In genomic region chr5:33274085-33274952, GRCm38 (mm10) we compare ENCODE assay signal across 8 mouse cellular contexts. TPM values are rescaled to one million over a fixed set of nuclear protein-coding genes. Genes with fewer than 3 reads are reported as not detected.
A peak's percentile ranks its signal among the peaks of the same experiment; 100 is the strongest.
DNase-seq lines count a peak whose midpoint lies in the region; ATAC-seq lines count a peak whose summit lies in the region.

No protein-coding gene starts in this region.

- DNase-seq in adipocyte (ENCODE audit: low spot score) = peak; percentile 94
- DNase-seq in embryo, embryonic 10 days (ENCODE audit: low spot score) = peak; percentile 91
- peak; percentile 89 for DNase-seq in gastrocnemius, postnatal 14 days
- peak; percentile 84 to 94 for DNase-seq in left cerebral cortex, postnatal 10 days (ENCODE audit: extremely low spot score in 1 of 2, low spot score in 2 of 2)
- peak; percentile 93 for DNase-seq in right cerebral cortex, postnatal 25 days
- DNase-seq in urinary bladder, postnatal 4 days (ENCODE audit: low spot score in 2 of 2) = peak; percentile 88

- peak; percentile 52 for ATAC-seq in inflammation-experienced regulatory T-cells, adult 6 months
- peak; percentile 63 for ATAC-seq in megakaryocyte-erythroid progenitor cell, adult 5-6 weeks (replicated peaks; ENCODE audit: low FRiP score, low TSS enrichment, poor library complexity, severe bottlenecking)

- intact Hi-C loops in gastrocnemius, postnatal 14 days (cut with DNase I; ENCODE audit: low total_unique reads) = loop anchor here (2.0 kb wide), 1 partner anchor 104 kb away; the partner anchor contains the start of gene Uvssa
- intact Hi-C loops in left cerebral cortex, postnatal 10 days (cut with DNase I) = loop anchor here (2.0 kb wide), 1 partner anchor 102 kb away; no protein-coding TSS in a partner anchor

RNA-seq across cellular contexts. Expression of gene Ctbp1, which starts 0.5 kb away (rescaled TPM):
- 100 to 1,000 TPM; 184 to 200 TPM for total RNA-seq in gastrocnemius, postnatal 14 days (2021)
- polyA plus RNA-seq in inflammation-experienced regulatory T-cells, adult 6 months (2017; shearing (Covaris generic)) = 10 to 100 TPM; 24.0 to 31.4 (median 28.0) TPM
- 100 to 1,000 TPM; 275 to 299 TPM for total RNA-seq in left cerebral cortex, postnatal 10 days (2021)
- 208 and 216 TPM in 2 replicates for total RNA-seq in megakaryocyte-erythroid progenitor cell, adult 5-6 weeks (2014; fragmentation: Nextera tagmentation)
- total RNA-seq in megakaryocyte-erythroid progenitor cell, adult 5-6 weeks (2017) = 136 and 192 TPM in 2 replicates

RNA-seq across cellular contexts. Expression of gene Spon2, which starts 56.1 kb away (rescaled TPM):
- total RNA-seq in gastrocnemius, postnatal 14 days (2021) = 10 to 100 TPM in 1 of 2 experiments, 1 to 10 TPM in 1; 3.5 to 12.3 TPM
- polyA plus RNA-seq in inflammation-experienced regulatory T-cells, adult 6 months (2017; shearing (Covaris generic)) = not detected
- under 1 TPM; 0.43 to 0.71 TPM for total RNA-seq in left cerebral cortex, postnatal 10 days (2021)
- total RNA-seq in megakaryocyte-erythroid progenitor cell, adult 5-6 weeks (2014; fragmentation: Nextera tagmentation) = 23.4 and 35.0 TPM in 2 replicates
- total RNA-seq in megakaryocyte-erythroid progenitor cell, adult 5-6 weeks (2017) = 14.8 and 15.1 TPM in 2 replicates

Comparison
In these comparisons a context has a peak if more than half of its experiments do, and no peak if none do; other contexts are left out.
1. Peak in every context shown above with its lines: DNase-seq and ATAC-seq.